Comparison of ENCODE assay signal across 8 mouse cellular contexts in the genomic region with DNA sequence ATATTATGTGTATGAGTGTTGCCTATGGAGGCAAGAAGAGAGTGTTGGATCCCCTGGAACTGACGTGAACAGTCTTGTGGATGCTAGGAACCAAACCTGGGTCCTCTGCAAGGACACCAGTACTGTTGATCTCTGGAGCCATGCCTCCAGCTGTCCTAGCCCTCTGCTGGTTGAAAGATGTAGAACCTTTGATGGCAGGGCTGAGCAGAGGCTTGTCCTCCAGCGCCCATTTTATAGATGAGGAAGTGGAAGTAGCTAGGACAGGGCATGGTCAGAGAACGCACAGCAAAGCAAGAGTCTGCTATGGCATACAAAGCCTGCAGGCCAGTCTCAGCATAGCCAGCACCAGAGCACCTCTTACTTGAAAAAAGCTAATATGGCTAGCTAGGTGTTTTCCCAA. TPM values are rescaled to one million over a fixed set of nuclear protein-coding genes. Genes with fewer than 3 reads are reported as not detected.
DNase-seq lines count a peak whose midpoint lies in the region; ATAC-seq lines count a peak whose summit lies in the region.

No protein-coding gene starts in this region.

- ATAC-seq in common myeloid progenitor, adult 5-6 weeks (replicated peaks; ENCODE audit: low read depth, poor library complexity, severe bottlenecking) = peak; percentile 67

- peak; percentile 25 for DNase-seq in embryo, embryonic 11 days
- DNase-seq in embryo, embryonic 9.5 days (ENCODE audit: extremely low spot score) = no peak
- peak; percentile 75 for DNase-seq in CD4-positive helper T cell, adult 2 months (ENCODE audit: low read depth, low spot score)
- DNase-seq in lung, postnatal 10 days = peak; percentile 61
- peak; percentile 71 for DNase-seq in thymus, postnatal 25 days
- no peak for DNase-seq in gastrocnemius, postnatal 14 days
- no peak for DNase-seq in cerebellum, postnatal 4 days (ENCODE audit: low spot score in 2 of 2)

- intact Hi-C loops in gastrocnemius, postnatal 14 days (cut with DNase I; ENCODE audit: low total_unique reads) = no loop called here

RNA-seq across cellular contexts. Expression of a gene that starts 33.9 kb away (rescaled TPM):
- 13.9 and 15.1 TPM in 2 replicates for total RNA-seq in common myeloid progenitor, adult 5-6 weeks (2017)
- total RNA-seq in gastrocnemius, postnatal 14 days (2021) = 10 to 100 TPM; 39.6 to 74.8 TPM

RNA-seq across cellular contexts. Expression of a gene that starts 35.9 kb away (rescaled TPM):
- total RNA-seq in common myeloid progenitor, adult 5-6 weeks (2017) = 5.3 and 11.6 TPM in 2 replicates
- total RNA-seq in gastrocnemius, postnatal 14 days (2021) = under 1 TPM; 0.47 to 0.73 TPM

RNA-seq across cellular contexts. Expression of a gene that starts 36.1 kb away (rescaled TPM):
- total RNA-seq in common myeloid progenitor, adult 5-6 weeks (2017) = 66.4 and 76.6 TPM in 2 replicates
- total RNA-seq in gastrocnemius, postnatal 14 days (2021) = 10 to 100 TPM; 48.9 to 50.1 TPM

RNA-seq across cellular contexts. Expression of a gene that starts 53.6 kb away (rescaled TPM):
- 39.1 and 43.6 TPM in 2 replicates for total RNA-seq in common myeloid progenitor, adult 5-6 weeks (2017)
- 10 to 100 TPM; 20.0 to 26.6 TPM for total RNA-seq in gastrocnemius, postnatal 14 days (2021)

RNA-seq across cellular contexts. Expression of a gene that starts 53.8 kb away (rescaled TPM):
- total RNA-seq in common myeloid progenitor, adult 5-6 weeks (2017) = 2.4 and 8.8 TPM in 2 replicates
- 1 to 10 TPM; 2.4 to 3.0 TPM for total RNA-seq in gastrocnemius, postnatal 14 days (2021)

Comparison
In these comparisons a context has a peak if more than half of its experiments do, and no peak if none do; other contexts are left out.
1. DNase-seq: peak in embryo, embryonic 11 days (single experiment), CD4-positive helper T cell, adult 2 months (single experiment), lung, postnatal 10 days (single experiment) and thymus, postnatal 25 days (single experiment); none in embryo, embryonic 9.5 days (single experiment), gastrocnemius, postnatal 14 days (single experiment) and cerebellum, postnatal 4 days (0 of 2).